Mouse (Mus musculus) thymus, adult 2 months (tissue): Measurements from ENCODE around the gene Tmx2.

Experiments
- CTCF ChIP-seq: fragments of 200-500 bp; IDR thresholded peaks from 2 replicates; pipeline ENCODE4 v1.5.1; 2012; ENCODE audit warnings: mild to moderate bottlenecking, control low read depth, low read length, moderate library complexity, borderline replicate concordance; ENCODE audit not compliant: control insufficient read depth, poor library complexity, insufficient read depth; ENCODE audit errors: extremely low read depth
- POLR2A ChIP-seq: fragments of 200-500 bp; IDR thresholded peaks from 2 replicates; pipeline ENCODE4 v1.6.1; 2012; ENCODE audit warnings: mild to moderate bottlenecking, low read length, control low read depth, moderate library complexity; ENCODE audit not compliant: control insufficient read depth, poor library complexity, insufficient read depth; ENCODE audit errors: extremely low read depth

- TF ChIP-seq CTCF (no peak), POLR2A (no peak)
Observed at GRCm38 (mm10) chr2:84717357-84717756, 38.4 kb upstream of the Tmx2 start.
